Mouse (Mus musculus): ENCODE results near the gene Suox. TPM values are rescaled to one million over a fixed set of nuclear protein-coding genes. Genes with fewer than 3 reads are reported as not detected.

The Suox gene
- polyA plus RNA-seq, 1 experiment from 2014 or later: 14.6 TPM

DNA sequence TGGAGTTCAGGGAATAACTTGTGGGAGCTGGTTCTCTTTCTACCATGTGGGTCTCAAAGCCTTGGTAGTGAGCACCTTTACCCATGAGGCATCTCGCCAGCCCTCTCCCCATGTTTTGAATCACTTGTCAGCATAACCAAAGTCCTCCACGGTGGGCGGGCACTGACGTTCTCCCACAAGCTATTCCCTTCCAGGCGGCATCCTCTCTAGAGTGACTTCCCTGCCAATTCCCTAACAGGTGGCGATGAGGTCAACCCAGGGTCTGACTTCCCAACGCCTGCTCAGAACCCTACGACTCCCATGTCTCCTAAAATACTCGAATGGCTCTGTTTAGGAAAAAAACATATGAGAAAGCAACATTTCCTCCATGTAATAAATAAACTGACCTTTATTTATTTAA, 16.0 kb downstream of the Suox start:
- no peaks in the 10 kb centered on the region for H3K27me3 ChIP-seq (ENCODE audit: insufficient read depth, poor library complexity, severe bottlenecking)
- 58% methylated on average over 9 of the region's 9 CpGs for WGBS

DNA sequence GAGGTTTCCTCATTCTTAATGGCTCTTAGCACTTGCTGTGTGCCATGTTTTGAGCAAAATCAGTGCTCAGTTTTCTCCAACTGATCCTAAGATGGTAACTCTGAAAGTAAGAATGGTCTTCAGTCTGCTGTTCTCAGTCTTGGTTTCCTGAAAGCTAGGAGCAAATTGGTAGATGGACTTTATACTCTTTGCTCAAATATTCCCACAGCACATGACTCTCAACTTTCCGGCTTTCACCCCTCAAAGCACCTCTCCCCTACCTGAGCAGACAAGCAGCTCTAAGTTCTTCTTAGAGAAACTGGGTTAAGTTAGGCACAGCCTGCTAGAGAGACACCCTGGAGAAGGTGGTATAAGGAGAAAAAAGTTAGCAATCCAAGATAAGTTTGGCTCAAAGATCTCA, 17.1 kb downstream of the Suox start:
- 85% methylated on average over 1 of the region's 1 CpGs for WGBS

More for the DNA sequence above, 16.0 kb downstream of the Suox start:
- H3K4me3 ChIP-seq: no peak overlapping the region
- H3K36me3 ChIP-seq: no peaks in the 10 kb centered on the region
- DNase-seq (ENCODE audit: low spot score): no peak
- H3K4me1 ChIP-seq (replicated peaks): peaks cover 10% of the 10 kb centered on the region; the same call in 1 of the 2 replicates
- no peak overlapping the region for H3K27ac ChIP-seq
- H3K9me3 ChIP-seq: no peaks in the 10 kb centered on the region

DNA sequence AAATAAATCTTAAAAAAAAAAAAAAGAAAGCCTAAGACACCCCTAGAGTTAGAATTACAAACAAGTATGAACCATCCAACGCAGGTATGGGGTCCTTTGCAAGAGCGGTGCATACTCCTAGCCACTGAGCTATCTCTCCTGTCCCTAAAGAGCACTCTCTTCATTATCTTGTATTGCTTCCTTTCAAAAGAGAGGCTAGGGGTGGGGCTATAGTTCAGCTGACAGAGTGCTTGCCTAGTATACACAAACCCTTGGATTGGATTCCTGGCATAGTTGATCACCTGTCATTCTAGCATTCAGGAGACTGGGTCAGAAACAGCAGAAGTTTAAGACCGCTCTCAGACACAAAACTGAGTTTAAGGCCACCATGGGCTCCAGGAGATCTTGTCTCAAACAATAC, 18.6 kb downstream of the Suox start:
- no peak overlapping the region for H3K4me3 ChIP-seq
- H3K27ac ChIP-seq: no peak overlapping the region
- no peak for DNase-seq (ENCODE audit: low spot score)
- no peaks in the 10 kb centered on the region for H3K9me3 ChIP-seq
- 86% methylated on average over 3 of the region's 3 CpGs for WGBS
- H3K4me1 ChIP-seq (replicated peaks): peaks cover 12% of the 10 kb centered on the region; the same call in 1 of the 2 replicates
- H3K27me3 ChIP-seq (ENCODE audit: insufficient read depth, poor library complexity, severe bottlenecking): no peaks in the 10 kb centered on the region
- no peaks in the 10 kb centered on the region for H3K36me3 ChIP-seq

More for the DNA sequence above, 17.1 kb downstream of the Suox start:
- Histone ChIP-seq H3K36me3 (no peaks in the 10 kb centered on the region), H3K27ac (no peak overlapping the region), H3K4me3 (no peak overlapping the region), H3K9me3 (no peaks in the 10 kb centered on the region), H3K27me3 (ENCODE audit: insufficient read depth, poor library complexity, severe bottlenecking) (no peaks in the 10 kb centered on the region), H3K4me1 (replicated peaks) (peaks cover 10% of the 10 kb centered on the region; the same call in 1 of the 2 replicates)
- no peak for DNase-seq (ENCODE audit: low spot score)

DNA sequence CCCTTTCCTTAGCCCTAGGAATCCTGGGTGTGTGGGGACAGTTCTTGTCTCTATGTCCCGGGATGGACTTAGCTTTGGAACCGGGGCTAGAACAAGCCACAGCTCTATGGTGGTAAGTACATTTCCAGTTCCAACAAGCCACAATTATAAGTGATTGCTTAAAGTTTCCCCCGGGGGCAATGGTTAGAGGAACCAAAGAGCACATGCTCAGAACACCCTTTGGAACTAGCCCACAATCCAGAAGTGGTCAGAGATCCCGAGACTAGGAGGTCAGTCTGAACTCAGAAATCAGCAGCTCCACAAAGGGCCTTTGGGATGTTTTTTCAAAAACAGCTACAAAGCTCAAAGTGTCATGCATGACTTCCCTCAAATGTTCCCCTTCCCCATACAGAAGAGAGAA, 20.0 kb downstream of the Suox start:
- Histone ChIP-seq H3K4me3 (no peak overlapping the region), H3K4me1 (replicated peaks) (0 out of 2 replicates have a peak, but pooled peaks cover 4% of the 10 kb centered on the region), H3K27me3 (ENCODE audit: insufficient read depth, poor library complexity, severe bottlenecking) (no peaks in the 10 kb centered on the region), H3K36me3 (no peaks in the 10 kb centered on the region), H3K9me3 (no peaks in the 10 kb centered on the region), H3K27ac (no peak overlapping the region)
- no peak for DNase-seq (ENCODE audit: low spot score)
- WGBS: 67% methylated on average over 4 of the region's 4 CpGs

DNA sequence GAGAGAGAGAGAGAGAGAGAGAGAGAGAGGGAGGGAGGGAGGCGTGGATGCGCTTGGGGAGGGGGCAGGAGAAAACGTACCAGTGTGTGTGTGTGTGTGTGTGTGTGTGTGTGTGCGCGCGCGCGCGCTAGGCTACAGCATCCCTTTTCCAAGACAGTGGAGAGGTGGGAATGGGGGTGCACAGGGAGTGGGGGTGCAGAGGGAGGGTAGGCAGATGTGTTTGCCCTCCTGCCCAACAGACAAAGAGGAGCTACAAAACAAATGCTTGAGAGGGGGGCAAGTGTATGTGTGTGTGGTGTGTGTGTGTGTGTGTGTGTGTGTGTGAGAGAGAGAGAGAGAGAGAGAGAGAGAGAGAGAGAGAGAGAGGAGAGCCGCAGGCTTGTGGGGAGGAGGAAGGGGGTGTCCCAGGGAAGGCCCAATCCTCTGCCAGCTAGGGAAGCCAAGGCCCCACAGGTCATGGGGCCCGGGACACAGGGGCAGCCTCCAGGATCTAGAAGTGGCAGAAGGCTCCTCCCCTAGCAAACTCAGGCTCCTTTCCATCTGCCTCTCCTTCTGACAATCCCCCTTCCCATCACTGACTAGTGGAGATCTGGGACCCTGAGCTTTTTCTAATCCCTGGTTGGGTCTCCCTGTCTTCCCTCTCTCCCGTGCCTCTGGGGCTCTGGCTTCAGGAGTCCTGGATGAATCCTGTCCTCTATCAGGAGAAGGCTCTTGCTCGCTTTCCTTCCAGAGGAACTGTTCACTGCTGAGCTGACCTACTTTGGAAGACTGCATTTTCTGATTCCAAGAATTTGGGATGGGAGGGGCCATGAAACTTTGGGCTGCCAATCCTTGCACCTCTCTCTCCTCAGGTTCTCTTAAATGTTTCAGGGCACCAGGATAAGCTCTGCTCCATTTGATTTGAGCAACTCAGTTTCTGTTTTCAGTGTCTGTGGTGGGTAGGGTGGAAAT, 27.5 kb downstream of the Suox start:
- 6% methylated on average over 10 of the region's 13 CpGs for WGBS
- Histone ChIP-seq H3K36me3 (peaks cover 6% of the 10 kb centered on the region; the same call in 1 of the 2 replicates), H3K27me3 (ENCODE audit: insufficient read depth, poor library complexity, severe bottlenecking) (peaks cover 20% of the 10 kb centered on the region), H3K9me3 (no peaks in the 10 kb centered on the region), H3K4me1 (replicated peaks) (peaks cover 31% of the 10 kb centered on the region), H3K27ac (peak overlapping the region; percentile 90), H3K4me3 (peak overlapping the region; percentile 70)
- DNase-seq (ENCODE audit: low spot score): peak; percentile 57

DNA sequence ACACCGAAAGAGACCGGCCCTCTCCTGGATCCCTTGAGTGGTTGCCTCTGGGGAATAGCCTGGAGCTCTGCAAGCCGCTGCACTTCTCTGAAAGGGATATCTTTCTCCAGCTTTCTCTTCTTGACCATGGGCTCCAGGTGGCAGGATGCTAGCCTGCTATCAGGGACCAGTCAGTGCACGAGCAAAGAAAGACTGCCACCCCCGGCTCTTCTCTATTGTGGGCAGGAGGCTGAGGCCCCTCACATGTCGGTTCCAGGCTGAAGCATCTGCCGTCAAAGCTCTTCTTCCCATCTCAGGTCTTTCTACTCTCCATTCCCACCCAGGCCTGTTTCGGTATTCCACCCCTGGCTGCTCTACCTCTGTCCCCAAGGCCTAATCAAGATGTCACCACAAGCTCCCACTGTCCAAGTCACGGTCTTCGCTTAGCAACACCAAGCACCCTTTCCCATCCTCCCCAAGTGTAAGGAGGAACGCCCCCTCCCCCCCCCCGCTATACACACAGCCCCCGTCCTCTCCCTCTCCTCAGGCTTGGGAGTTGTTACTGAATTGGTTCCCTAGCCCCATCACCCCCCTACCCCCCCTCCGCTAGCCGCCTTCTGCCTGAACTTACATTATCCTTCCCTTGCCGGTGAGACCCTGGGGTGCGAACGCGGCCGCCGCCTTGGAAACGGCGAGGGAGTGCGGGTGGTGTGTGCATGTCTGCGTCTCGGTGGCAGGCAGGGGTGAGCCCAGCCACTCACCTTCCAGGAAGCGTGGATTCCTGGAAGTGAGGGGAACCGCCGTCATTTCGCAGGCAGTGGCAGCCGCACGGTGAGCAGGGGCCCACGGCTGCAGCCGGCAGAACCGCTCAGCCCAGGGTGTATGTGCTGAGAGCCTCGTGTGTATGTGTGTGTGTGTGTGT, 28.5 kb downstream of the Suox start, which contains the start of gene Ikzf4:
Gene Ikzf4, minus strand, starts transcription at position 881 of the 901 bp plus-strand sequence.
- peaks cover 16% of the 10 kb centered on the region for H3K36me3 ChIP-seq
- H3K4me1 ChIP-seq (replicated peaks): peaks cover 31% of the 10 kb centered on the region
- peak within 1 kb of the TSS; percentile 70 for H3K4me3 ChIP-seq
- DNase-seq (ENCODE audit: low spot score): peak; percentile 59
- H3K9me3 ChIP-seq: no peaks in the 10 kb centered on the region
- 2% methylated on average over 36 of the region's 36 CpGs for WGBS
- H3K27me3 ChIP-seq (ENCODE audit: insufficient read depth, poor library complexity, severe bottlenecking): peaks cover 20% of the 10 kb centered on the region
- peak within 1 kb of the TSS; percentile 90 for H3K27ac ChIP-seq

DNA sequence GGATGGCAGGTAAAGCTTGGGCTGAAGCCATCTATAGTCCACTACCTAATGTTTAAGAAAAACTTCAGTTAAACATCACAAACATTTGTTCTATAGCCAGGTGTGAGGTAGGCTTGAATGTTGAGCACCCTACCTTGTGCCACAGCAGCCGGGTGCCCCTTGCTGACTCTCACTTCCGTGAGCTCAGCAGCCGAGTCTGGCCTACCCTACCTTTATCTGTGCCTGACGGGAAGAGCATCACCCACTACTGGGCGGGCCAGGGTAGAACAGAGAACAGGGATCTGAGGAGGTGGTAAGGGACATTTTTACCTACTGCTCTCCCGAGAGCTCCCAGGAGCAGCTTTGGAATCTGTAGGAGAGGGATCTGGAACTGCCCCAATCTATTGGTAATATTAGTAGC, 31.1 kb downstream of the Suox start:
- H3K27ac ChIP-seq: no peak overlapping the region
- 82% methylated on average over 6 of the region's 6 CpGs for WGBS
- H3K27me3 ChIP-seq (ENCODE audit: insufficient read depth, poor library complexity, severe bottlenecking): peaks cover 20% of the 10 kb centered on the region
- H3K9me3 ChIP-seq: no peaks in the 10 kb centered on the region
- H3K4me3 ChIP-seq: no peak overlapping the region
- peaks cover 28% of the 10 kb centered on the region for H3K36me3 ChIP-seq
- H3K4me1 ChIP-seq (replicated peaks): peaks cover 31% of the 10 kb centered on the region
- DNase-seq (ENCODE audit: low spot score): no peak

DNA sequence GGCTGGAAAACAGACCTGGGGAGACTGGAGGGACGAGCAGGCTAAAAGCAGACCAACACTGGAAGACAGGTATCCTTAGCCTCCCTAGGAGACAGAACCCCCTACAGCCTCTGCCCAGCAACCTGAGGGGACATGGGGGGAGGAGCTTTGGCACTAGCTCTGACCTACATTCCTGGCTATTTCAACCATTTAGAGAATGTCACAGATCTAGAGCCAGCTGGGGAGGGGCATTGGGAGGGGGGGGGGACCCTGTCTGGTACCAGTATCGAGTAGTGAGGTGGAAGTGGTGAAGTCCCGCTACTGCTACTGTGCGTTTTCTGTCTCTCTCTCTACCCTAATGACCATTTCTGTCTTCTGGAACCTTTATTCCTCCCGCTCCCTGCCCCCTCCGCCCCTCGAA, 32.0 kb downstream of the Suox start:
- Histone ChIP-seq H3K27me3 (ENCODE audit: insufficient read depth, poor library complexity, severe bottlenecking) (peaks cover 20% of the 10 kb centered on the region), H3K9me3 (no peaks in the 10 kb centered on the region), H3K4me1 (replicated peaks) (peaks cover 34% of the 10 kb centered on the region), H3K27ac (no peak overlapping the region), H3K36me3 (peaks cover 28% of the 10 kb centered on the region), H3K4me3 (no peak overlapping the region)
- 80% methylated on average over 7 of the region's 7 CpGs for WGBS
- DNase-seq (ENCODE audit: low spot score): no peak

DNA sequence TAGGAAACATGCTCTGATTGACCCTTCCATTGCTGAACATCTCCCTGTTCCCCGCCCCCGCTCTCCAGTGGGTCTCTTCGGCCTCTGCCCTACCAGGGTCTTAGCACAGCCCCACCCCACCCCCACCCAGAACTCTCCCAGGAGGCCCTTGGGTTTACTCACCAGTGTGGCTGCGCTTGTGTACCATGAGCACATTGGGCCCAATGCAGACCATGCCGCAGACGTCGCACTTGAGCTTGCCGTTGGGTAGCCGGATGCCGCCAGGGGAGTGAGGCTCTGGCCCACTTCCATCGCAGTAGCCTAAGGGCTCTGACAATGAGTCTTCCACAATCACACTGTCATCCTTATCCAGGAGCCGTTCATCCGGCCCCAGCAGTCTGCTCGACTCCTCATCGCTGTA, 33.0 kb downstream of the Suox start:
- Histone ChIP-seq H3K27me3 (ENCODE audit: insufficient read depth, poor library complexity, severe bottlenecking) (peaks cover 17% of the 10 kb centered on the region), H3K4me1 (replicated peaks) (peaks cover 31% of the 10 kb centered on the region), H3K36me3 (peaks cover 35% of the 10 kb centered on the region), H3K4me3 (no peak overlapping the region), H3K9me3 (no peaks in the 10 kb centered on the region), H3K27ac (no peak overlapping the region)
- 94% methylated on average over 15 of the region's 15 CpGs for WGBS
- DNase-seq (ENCODE audit: low spot score): no peak

DNA sequence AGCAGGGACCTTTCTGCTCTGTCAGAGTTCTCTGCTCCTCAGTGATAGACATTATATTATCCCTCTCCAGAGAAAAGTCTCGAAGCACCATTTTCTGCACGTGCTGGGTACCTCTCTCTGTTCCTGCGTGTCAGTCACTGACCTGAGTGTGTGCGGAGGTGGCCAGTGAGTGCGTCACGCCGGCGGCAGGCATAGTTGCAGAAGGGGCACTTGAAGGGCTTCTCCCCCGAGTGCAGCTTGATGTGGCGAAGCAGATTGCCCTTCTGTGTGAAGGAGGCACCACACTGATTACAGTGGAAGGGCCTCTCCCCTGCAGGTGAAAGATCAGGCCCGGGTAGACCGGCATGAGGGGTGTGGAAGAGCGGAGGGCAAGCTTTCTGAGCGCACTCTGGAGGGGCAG, 33.9 kb downstream of the Suox start:
- Histone ChIP-seq H3K27me3 (ENCODE audit: insufficient read depth, poor library complexity, severe bottlenecking) (peaks cover 12% of the 10 kb centered on the region), H3K36me3 (peaks cover 44% of the 10 kb centered on the region), H3K4me1 (replicated peaks) (peaks cover 22% of the 10 kb centered on the region), H3K9me3 (no peaks in the 10 kb centered on the region), H3K27ac (no peak overlapping the region), H3K4me3 (no peak overlapping the region)
- WGBS: 92% methylated on average over 14 of the region's 14 CpGs
- DNase-seq (ENCODE audit: low spot score): no peak

DNA sequence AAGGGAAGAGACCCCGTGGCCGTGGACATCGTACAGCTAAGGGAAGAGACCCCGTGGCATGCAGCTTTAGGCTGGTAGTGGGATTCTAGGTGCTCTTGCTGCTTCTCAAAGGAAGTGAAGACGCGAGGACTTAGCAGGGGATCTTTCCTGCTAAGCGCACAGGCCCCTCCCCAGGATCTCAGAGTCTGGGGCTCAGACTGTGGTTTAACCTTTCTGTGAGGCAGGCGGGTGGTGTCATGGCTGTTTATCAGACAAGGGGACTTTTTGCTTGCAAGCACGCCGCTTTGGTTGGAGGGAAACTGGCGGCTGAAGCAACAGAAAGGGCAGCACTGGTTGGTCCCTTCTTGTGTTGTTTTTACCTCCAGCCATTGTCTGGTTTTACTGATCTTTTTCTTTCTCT, 36.9 kb downstream of the Suox start:
- peak; percentile 44 for DNase-seq (ENCODE audit: low spot score)
- Histone ChIP-seq H3K4me1 (replicated peaks) (peaks cover 24% of the 10 kb centered on the region), H3K27me3 (ENCODE audit: insufficient read depth, poor library complexity, severe bottlenecking) (no peaks in the 10 kb centered on the region), H3K9me3 (no peaks in the 10 kb centered on the region), H3K27ac (peak overlapping the region; percentile 67), H3K36me3 (peaks cover 56% of the 10 kb centered on the region), H3K4me3 (peak overlapping the region; percentile 18; the same call in 1 of the 2 replicates)
- WGBS: 8% methylated on average over 11 of the region's 11 CpGs

DNA sequence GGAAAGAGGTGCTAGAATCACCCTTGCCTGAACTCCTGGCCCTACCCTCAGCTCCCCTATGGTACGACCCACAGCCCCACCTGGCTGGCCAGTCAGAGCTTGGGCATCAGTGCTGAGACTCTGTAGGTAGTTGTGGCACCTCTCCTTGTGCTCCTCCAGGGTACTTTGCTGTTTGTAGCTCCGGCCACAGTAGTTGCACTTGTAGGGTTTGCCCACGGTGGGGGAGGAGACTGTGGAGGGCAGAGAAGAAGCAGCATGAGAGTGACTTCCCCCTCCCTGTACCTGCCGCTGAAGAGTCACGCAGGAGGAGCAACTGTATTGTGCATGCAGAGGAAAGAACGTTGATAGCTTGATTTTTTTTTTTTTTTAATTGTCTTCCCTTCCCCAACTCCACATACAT, 37.3 kb downstream of the Suox start:
- Histone ChIP-seq H3K36me3 (peaks cover 53% of the 10 kb centered on the region), H3K27ac (peak overlapping the region; percentile 67), H3K4me3 (peak overlapping the region; percentile 18; the same call in 1 of the 2 replicates), H3K9me3 (no peaks in the 10 kb centered on the region), H3K27me3 (ENCODE audit: insufficient read depth, poor library complexity, severe bottlenecking) (no peaks in the 10 kb centered on the region), H3K4me1 (replicated peaks) (peaks cover 24% of the 10 kb centered on the region)
- DNase-seq (ENCODE audit: low spot score): no peak
- 45% methylated on average over 6 of the region's 6 CpGs for WGBS

Data from hindbrain, embryonic 10.5 days (tissue).